Mouse (Mus musculus) kidney, embryonic 16.5 days (tissue): ENCODE data around the gene Serinc5. TPM values are rescaled to one million over a fixed set of nuclear protein-coding genes. Genes with fewer than 3 reads are reported as not detected.

ENCODE experiments used
- ATAC-seq: fragments of 200-750 bp; cut with Nextera tagmentation; 2 replicates; pipeline ENCODE4 v1.8.0; 2017; ENCODE audit warnings: moderate TSS enrichment; ENCODE audit not compliant: low FRiP score, low TSS enrichment
- H3K27ac ChIP-seq: fragments of 300-500 bp; sonication (generic); 2 replicates; pipeline ENCODE4 v1.5.1; 2014; ENCODE audit warnings: low read length
- H3K27me3 ChIP-seq: fragments of 300-500 bp; sonication (generic); 2 replicates; pipeline ENCODE4 v1.6.1; 2014; ENCODE audit warnings: low read length, control low read depth, mixed read lengths; ENCODE audit not compliant: insufficient read depth
- H3K36me3 ChIP-seq: fragments of 300-500 bp; sonication (generic); 2 replicates; pipeline ENCODE4 v1.6.1; 2014; ENCODE audit warnings: low read length, control low read depth, mixed read lengths; ENCODE audit not compliant: insufficient read depth
- H3K4me1 ChIP-seq: fragments of 300-500 bp; sonication (generic); 2 replicates; pipeline ENCODE4 v1.6.1; 2014; ENCODE audit warnings: low read length, control low read depth, mixed read lengths; ENCODE audit not compliant: insufficient read depth
- H3K4me2 ChIP-seq: fragments of 300-500 bp; sonication (generic); replicated peaks from 2 replicates; pipeline ENCODE4 v1.6.1; 2014; ENCODE audit warnings: low read depth, low read length
- H3K4me3 ChIP-seq: fragments of 300-500 bp; sonication (generic); 2 replicates; pipeline ENCODE4 v1.5.1; 2014; ENCODE audit warnings: mild to moderate bottlenecking, low read length
- H3K9ac ChIP-seq: fragments of 300-500 bp; sonication (generic); replicated peaks from 2 replicates; pipeline ENCODE4 v1.6.1; 2014; ENCODE audit warnings: low read length
- H3K9me3 ChIP-seq: fragments of 300-500 bp; sonication (generic); 2 replicates; pipeline ENCODE4 v1.6.1; 2016; ENCODE audit warnings: low read length, control low read depth
- WGBS: fragments of 180-500 bp; shearing (Covaris S2); extraction: QIAGEN DNeasy Blood & Tissue Kit; methylation state at CpG from one replicate; pipeline ENCODE4 v1.1.7; 2014; 5-methylcytosine and 5-hydroxymethylcytosine counted together
- polyA plus RNA-seq: library from polyadenylated mRNA; unstranded; fragments of >200 nt; fragmentation: Nextera tagmentation; extraction: Ambion mirVana; gene quantifications from 2 replicates; pipeline ENCODE4 v1.2.1, GENCODE M21; 2015

Serinc5 gene
- polyA plus RNA-seq, 1 experiment from 2014 or later = 19.7 TPM

DNA sequence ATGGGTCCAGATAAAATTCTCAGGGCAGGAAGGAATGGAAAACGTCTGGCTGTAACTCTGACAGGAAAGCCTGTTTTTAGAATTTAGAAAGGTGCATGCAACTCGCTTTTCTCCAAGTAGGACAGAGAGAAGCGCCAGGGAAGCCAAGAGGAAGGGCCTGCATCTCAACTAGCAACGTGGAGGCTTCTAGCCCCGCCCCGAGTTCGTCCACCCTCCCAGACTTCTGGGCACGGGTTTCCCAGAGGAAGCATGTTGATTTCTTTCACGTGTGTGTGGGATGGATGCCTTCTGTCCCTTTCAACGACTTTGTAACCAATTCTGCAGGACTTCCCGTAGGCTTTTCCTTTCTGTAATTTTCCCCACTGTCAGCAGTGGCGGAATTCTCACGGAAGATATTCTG lies 118.9 kb downstream of the Serinc5 start:
- 41% methylated on average over 13 of the region's 13 CpGs for WGBS
- no peaks in the 10 kb centered on the region for H3K4me1 ChIP-seq
- no peak overlapping the region for H3K4me2 ChIP-seq
- H3K36me3 ChIP-seq = no peaks in the 10 kb centered on the region
- H3K4me3 ChIP-seq = no peak overlapping the region
- no peak overlapping the region for H3K9ac ChIP-seq
- no peak for ATAC-seq
- H3K27me3 ChIP-seq = no peaks in the 10 kb centered on the region
- no peaks in the 10 kb centered on the region for H3K9me3 ChIP-seq
- H3K27ac ChIP-seq = no peak overlapping the region

DNA sequence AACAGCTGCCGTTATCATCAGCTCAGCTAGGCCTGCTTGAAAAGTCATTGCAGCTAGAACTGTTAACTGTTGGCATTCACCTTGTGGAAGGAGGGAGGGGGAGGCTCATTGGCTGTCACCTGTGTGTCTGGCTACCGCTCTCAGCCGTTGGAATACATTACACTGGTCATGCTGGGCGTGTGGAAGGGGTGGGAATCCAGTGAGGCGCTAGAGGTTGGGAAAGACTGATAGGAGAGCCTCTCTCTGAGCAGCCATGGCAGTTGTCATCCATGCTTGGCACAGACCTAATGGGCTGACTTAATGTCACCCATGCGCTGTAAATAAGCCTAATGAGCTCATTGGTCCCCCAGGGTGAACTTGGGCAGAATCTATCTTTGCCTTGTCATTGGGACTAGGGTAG lies 120.9 kb downstream of the Serinc5 start:
- no peak overlapping the region for H3K27ac ChIP-seq

GRCm38 (mm10) chr13:92732836-92733235 lies 121.9 kb downstream of the Serinc5 start:
- WGBS = 83% methylated on average over 5 of the region's 5 CpGs
- no peak overlapping the region for H3K4me3 ChIP-seq
- H3K4me2 ChIP-seq = no peak overlapping the region
- H3K4me1 ChIP-seq = peaks cover 8% of the 10 kb centered on the region
- H3K36me3 ChIP-seq = no peaks in the 10 kb centered on the region
- H3K9ac ChIP-seq = no peak overlapping the region
- ATAC-seq = no peak
- no peaks in the 10 kb centered on the region for H3K9me3 ChIP-seq
- H3K27me3 ChIP-seq = no peaks in the 10 kb centered on the region
- no peak overlapping the region for H3K27ac ChIP-seq

More for the DNA sequence above, 120.9 kb downstream of the Serinc5 start:
- H3K27me3 ChIP-seq = no peaks in the 10 kb centered on the region
- no peaks in the 10 kb centered on the region for H3K36me3 ChIP-seq
- WGBS = 86% methylated on average over 6 of the region's 6 CpGs
- H3K9me3 ChIP-seq = no peaks in the 10 kb centered on the region
- H3K4me3 ChIP-seq = no peak overlapping the region
- H3K9ac ChIP-seq = no peak overlapping the region
- H3K4me2 ChIP-seq = no peak overlapping the region
- no peak for ATAC-seq
- peaks cover 5% of the 10 kb centered on the region for H3K4me1 ChIP-seq

- H3K4me1 ChIP-seq = peaks cover 8% of the 10 kb centered on the region
- ATAC-seq = no peak
- no peaks in the 10 kb centered on the region for H3K27me3 ChIP-seq
- H3K9ac ChIP-seq = no peak overlapping the region
- H3K9me3 ChIP-seq = no peaks in the 10 kb centered on the region
- H3K27ac ChIP-seq = no peak overlapping the region
- H3K4me3 ChIP-seq = no peak overlapping the region
- no peaks in the 10 kb centered on the region for H3K36me3 ChIP-seq
- 49% methylated on average over 9 of the region's 9 CpGs for WGBS
- H3K4me2 ChIP-seq = no peak overlapping the region
Observed at GRCm38 (mm10) chr13:92733252-92733651, 122.4 kb downstream of the Serinc5 start.

DNA sequence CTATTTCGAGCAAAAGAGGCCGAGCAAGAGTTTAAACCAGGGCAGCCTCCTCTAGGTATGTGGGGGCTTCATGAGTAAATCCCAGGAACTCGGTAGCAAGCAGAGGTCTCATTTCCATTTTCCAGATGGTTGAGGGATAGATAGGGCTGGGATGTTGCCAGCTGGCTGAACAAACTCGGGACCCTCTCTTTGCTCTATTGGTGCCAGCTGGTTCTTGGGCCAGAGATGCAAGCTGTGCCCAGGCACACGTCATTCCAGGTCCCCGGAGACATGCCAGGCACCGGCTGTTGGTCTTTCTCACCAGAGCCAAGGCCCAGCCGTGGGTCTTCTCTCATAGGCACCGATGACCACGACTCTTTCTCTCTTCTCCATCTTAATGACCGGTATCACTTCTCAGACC lies 122.8 kb downstream of the Serinc5 start:
- no peak for ATAC-seq
- Histone ChIP-seq H3K4me3 (no peak overlapping the region), H3K27me3 (no peaks in the 10 kb centered on the region), H3K27ac (no peak overlapping the region), H3K9ac (no peak overlapping the region), H3K4me1 (peaks cover 8% of the 10 kb centered on the region), H3K4me2 (no peak overlapping the region), H3K36me3 (no peaks in the 10 kb centered on the region), H3K9me3 (no peaks in the 10 kb centered on the region)
- WGBS = 89% methylated on average over 11 of the region's 11 CpGs

- Histone ChIP-seq H3K4me1 (peaks cover 8% of the 10 kb centered on the region), H3K36me3 (no peaks in the 10 kb centered on the region), H3K9me3 (no peaks in the 10 kb centered on the region), H3K27ac (no peak overlapping the region), H3K27me3 (no peaks in the 10 kb centered on the region), H3K4me2 (no peak overlapping the region), H3K9ac (no peak overlapping the region), H3K4me3 (no peak overlapping the region)
- ATAC-seq = no peak
- WGBS = 77% methylated on average over 1 of the region's 1 CpGs
Observed at GRCm38 (mm10) chr13:92735693-92736092, 124.8 kb downstream of the Serinc5 start.

DNA sequence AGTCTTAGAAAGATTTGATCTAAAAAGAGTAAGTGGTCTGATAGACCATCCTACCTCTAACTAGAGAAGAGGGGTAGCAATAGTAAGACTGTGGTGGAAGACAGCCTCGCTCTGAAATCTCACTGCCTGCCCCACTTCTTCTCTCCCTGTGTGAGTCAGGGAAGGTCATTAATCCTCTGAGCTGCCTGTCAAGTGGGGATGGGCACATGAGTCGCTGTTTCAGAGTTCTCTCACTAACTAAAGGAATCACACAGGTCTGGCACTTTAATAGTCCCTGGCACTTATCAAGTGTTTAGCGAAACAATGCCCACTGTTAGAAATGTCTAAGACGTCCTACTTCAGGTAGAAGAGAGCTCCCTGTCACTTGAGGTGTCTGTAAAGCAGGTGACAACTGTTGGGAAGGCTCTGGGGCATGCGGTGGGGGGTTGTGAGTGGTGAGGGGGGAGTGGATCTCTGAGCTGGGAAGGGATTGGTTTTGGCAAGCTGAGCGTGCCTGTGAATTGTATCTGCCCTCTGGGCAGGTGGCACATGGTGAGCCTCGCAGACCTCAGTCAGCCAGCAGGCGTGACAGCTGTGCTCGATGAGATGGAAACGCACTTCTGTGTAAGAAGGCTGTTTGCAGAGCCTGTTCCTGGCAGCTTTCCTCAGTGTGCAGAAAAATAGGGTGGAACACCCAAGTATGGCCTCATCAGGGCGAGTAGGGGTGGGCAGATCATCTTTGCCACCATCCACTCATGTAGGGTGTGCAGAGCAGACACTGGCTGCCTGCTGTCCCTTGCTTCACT lies 125.8 kb downstream of the Serinc5 start:
- 44% methylated on average over 11 of the region's 11 CpGs for WGBS
- Histone ChIP-seq H3K9ac (no peak overlapping the region), H3K4me1 (peaks cover 8% of the 10 kb centered on the region), H3K4me3 (no peak overlapping the region), H3K9me3 (no peaks in the 10 kb centered on the region), H3K4me2 (no peak overlapping the region), H3K27me3 (no peaks in the 10 kb centered on the region), H3K27ac (no peak overlapping the region), H3K36me3 (no peaks in the 10 kb centered on the region)
- no peak; the same call in 1 of the 2 replicates for ATAC-seq

- Histone ChIP-seq H3K4me1 (peaks cover 8% of the 10 kb centered on the region), H3K4me2 (no peak overlapping the region), H3K27ac (no peak overlapping the region), H3K36me3 (no peaks in the 10 kb centered on the region), H3K9me3 (no peaks in the 10 kb centered on the region), H3K27me3 (no peaks in the 10 kb centered on the region), H3K9ac (no peak overlapping the region), H3K4me3 (no peak overlapping the region)
- WGBS = 70% methylated on average over 3 of the region's 3 CpGs
- no peak for ATAC-seq
Observed at GRCm38 (mm10) chr13:92738821-92739220, 127.9 kb downstream of the Serinc5 start.

GRCm38 (mm10) chr13:92739858-92740257 lies 129.0 kb downstream of the Serinc5 start:
- Histone ChIP-seq H3K27me3 (no peaks in the 10 kb centered on the region), H3K36me3 (no peaks in the 10 kb centered on the region), H3K9me3 (no peaks in the 10 kb centered on the region), H3K4me2 (no peak overlapping the region), H3K9ac (no peak overlapping the region), H3K4me3 (no peak overlapping the region), H3K4me1 (peaks cover 8% of the 10 kb centered on the region), H3K27ac (no peak overlapping the region)
- ATAC-seq = no peak
- WGBS = 88% methylated on average over 3 of the region's 3 CpGs

- H3K9me3 ChIP-seq = no peaks in the 10 kb centered on the region
- no peaks in the 10 kb centered on the region for H3K36me3 ChIP-seq
- no peak overlapping the region for H3K4me2 ChIP-seq
- peak; percentile 62; the same call in 1 of the 2 replicates for ATAC-seq
- H3K4me3 ChIP-seq = no peak overlapping the region
- H3K4me1 ChIP-seq = peaks cover 8% of the 10 kb centered on the region
- no peak overlapping the region for H3K9ac ChIP-seq
- no peaks in the 10 kb centered on the region for H3K27me3 ChIP-seq
- WGBS = 6% methylated on average over 2 of the region's 2 CpGs
- H3K27ac ChIP-seq = no peak overlapping the region
Observed at GRCm38 (mm10) chr13:92740671-92741270, 129.9 kb downstream of the Serinc5 start.
